Mouse (Mus musculus) liver, adult (tissue): ENCODE measurements around the gene Dtx3l.

ENCODE experiments used
- GATA4 ChIP-seq: IDR thresholded peaks from 2 replicates; pipeline ENCODE4 v1.6.1; 2014; ENCODE audit warnings: mild to moderate bottlenecking, low read length; ENCODE audit not compliant: insufficient replicate concordance

The Dtx3l gene

GRCm38 (mm10) chr16:35941382-35941781 lies 2.4 kb upstream of the Dtx3l start:
- no peak for TF ChIP-seq GATA4

GRCm38 (mm10) chr16:35939690-35940089 lies 739 bp upstream of the Dtx3l start:
- TF ChIP-seq GATA4 = no peak

GRCm38 (mm10) chr16:35939261-35939660 lies 310 bp upstream of the Dtx3l start:
- no peak for TF ChIP-seq GATA4

GRCm38 (mm10) chr16:35933181-35933580 lies 5.8 kb downstream of the Dtx3l start:
- TF ChIP-seq GATA4 = no peak

- TF ChIP-seq GATA4 = no peak
Measured at GRCm38 (mm10) chr16:35932179-35933055, 6.5 kb downstream of the Dtx3l start.

- no peak for TF ChIP-seq GATA4
Measured at GRCm38 (mm10) chr16:35924341-35924740, 14.6 kb downstream of the Dtx3l start.

- TF ChIP-seq GATA4 = peak; percentile 19; the same call in 1 of the 2 replicates
Measured at GRCm38 (mm10) chr16:35923546-35924198, 15.3 kb downstream of the Dtx3l start.

- no peak for TF ChIP-seq GATA4
Measured at GRCm38 (mm10) chr16:35922301-35922895, 16.6 kb downstream of the Dtx3l start.

GRCm38 (mm10) chr16:35921676-35922235 lies 17.2 kb downstream of the Dtx3l start:
- no peak for TF ChIP-seq GATA4

- no peak for TF ChIP-seq GATA4
Measured at GRCm38 (mm10) chr16:35918721-35919543, 20.0 kb downstream of the Dtx3l start.

- no peak for TF ChIP-seq GATA4
Measured at GRCm38 (mm10) chr16:35914301-35914700, 24.6 kb downstream of the Dtx3l start.

GRCm38 (mm10) chr16:35913526-35913925 lies 25.4 kb downstream of the Dtx3l start:
- TF ChIP-seq GATA4 = no peak

- TF ChIP-seq GATA4 = no peak
Measured at GRCm38 (mm10) chr16:35911449-35911848, 27.5 kb downstream of the Dtx3l start.

- no peak; the same call in 1 of the 2 replicates for TF ChIP-seq GATA4
Measured at GRCm38 (mm10) chr16:35907432-35908201, 31.3 kb downstream of the Dtx3l start.
